Mouse (Mus musculus) heart, embryonic 11.5 days (tissue): ENCODE results near the gene Rimklb. TPM values are rescaled to one million over a fixed set of nuclear protein-coding genes. Genes with fewer than 3 reads are reported as not detected.

Experiments used
- ATAC-seq: fragments of 200-750 bp; cut with Nextera tagmentation; replicated peaks from 2 replicates; pipeline ENCODE4 v1.8.0; 2017; ENCODE audit warnings: moderate library complexity; ENCODE audit not compliant: insufficient number of reproducible peaks, low FRiP score, low TSS enrichment
- H3K27ac ChIP-seq: fragments of 300-500 bp; sonication (generic); 2 replicates; pipeline ENCODE4 v1.5.1; 2014; ENCODE audit warnings: mild to moderate bottlenecking, low read depth, low read length
- H3K27me3 ChIP-seq: fragments of 300-500 bp; sonication (generic); 2 replicates; pipeline ENCODE4 v1.6.1; 2014; ENCODE audit warnings: mild to moderate bottlenecking, low read length, mixed read lengths; ENCODE audit not compliant: control insufficient read depth, insufficient read depth
- H3K36me3 ChIP-seq: fragments of 300-500 bp; sonication (generic); 2 replicates; pipeline ENCODE4 v1.6.1; 2014; ENCODE audit warnings: mild to moderate bottlenecking, low read length, moderate library complexity, mixed read lengths; ENCODE audit not compliant: control insufficient read depth, insufficient read depth
- H3K4me1 ChIP-seq: fragments of 300-500 bp; sonication (generic); 2 replicates; pipeline ENCODE4 v1.6.1; 2014; ENCODE audit warnings: low read length; ENCODE audit not compliant: control insufficient read depth, insufficient read depth
- H3K4me2 ChIP-seq: fragments of 300-500 bp; sonication (generic); 2 replicates; pipeline ENCODE4 v1.6.1; 2014; ENCODE audit warnings: mild to moderate bottlenecking, moderate library complexity
- H3K4me3 ChIP-seq: fragments of 300-500 bp; sonication (generic); 2 replicates; pipeline ENCODE4 v1.5.1; 2014; ENCODE audit warnings: low read depth, low read length
- H3K9ac ChIP-seq: fragments of 300-500 bp; sonication (generic); 2 replicates; pipeline ENCODE4 v1.6.1; 2014; ENCODE audit warnings: mild to moderate bottlenecking, low read depth, low read length, moderate library complexity
- H3K9me3 ChIP-seq: fragments of 300-500 bp; sonication (generic); replicated peaks from 2 replicates; pipeline ENCODE4 v1.6.1; 2016; ENCODE audit warnings: low read length; ENCODE audit not compliant: control insufficient read depth
- WGBS: fragments of 180-500 bp; shearing (Covaris S2); extraction: QIAGEN DNeasy Blood & Tissue Kit; methylation state at CpG from one replicate; pipeline ENCODE4 v1.1.7; 2014; ENCODE audit not compliant: insufficient replicate concordance; 5-methylcytosine and 5-hydroxymethylcytosine counted together
- polyA plus RNA-seq: library from polyadenylated mRNA; unstranded; fragments of >200 nt; fragmentation: Nextera tagmentation; extraction: Ambion mirVana; gene quantifications from 2 replicates; pipeline ENCODE4 v1.2.1, GENCODE M21; 2014

Gene Rimklb
- polyA plus RNA-seq, 1 experiment from 2014 or later: 8.7 TPM

DNA sequence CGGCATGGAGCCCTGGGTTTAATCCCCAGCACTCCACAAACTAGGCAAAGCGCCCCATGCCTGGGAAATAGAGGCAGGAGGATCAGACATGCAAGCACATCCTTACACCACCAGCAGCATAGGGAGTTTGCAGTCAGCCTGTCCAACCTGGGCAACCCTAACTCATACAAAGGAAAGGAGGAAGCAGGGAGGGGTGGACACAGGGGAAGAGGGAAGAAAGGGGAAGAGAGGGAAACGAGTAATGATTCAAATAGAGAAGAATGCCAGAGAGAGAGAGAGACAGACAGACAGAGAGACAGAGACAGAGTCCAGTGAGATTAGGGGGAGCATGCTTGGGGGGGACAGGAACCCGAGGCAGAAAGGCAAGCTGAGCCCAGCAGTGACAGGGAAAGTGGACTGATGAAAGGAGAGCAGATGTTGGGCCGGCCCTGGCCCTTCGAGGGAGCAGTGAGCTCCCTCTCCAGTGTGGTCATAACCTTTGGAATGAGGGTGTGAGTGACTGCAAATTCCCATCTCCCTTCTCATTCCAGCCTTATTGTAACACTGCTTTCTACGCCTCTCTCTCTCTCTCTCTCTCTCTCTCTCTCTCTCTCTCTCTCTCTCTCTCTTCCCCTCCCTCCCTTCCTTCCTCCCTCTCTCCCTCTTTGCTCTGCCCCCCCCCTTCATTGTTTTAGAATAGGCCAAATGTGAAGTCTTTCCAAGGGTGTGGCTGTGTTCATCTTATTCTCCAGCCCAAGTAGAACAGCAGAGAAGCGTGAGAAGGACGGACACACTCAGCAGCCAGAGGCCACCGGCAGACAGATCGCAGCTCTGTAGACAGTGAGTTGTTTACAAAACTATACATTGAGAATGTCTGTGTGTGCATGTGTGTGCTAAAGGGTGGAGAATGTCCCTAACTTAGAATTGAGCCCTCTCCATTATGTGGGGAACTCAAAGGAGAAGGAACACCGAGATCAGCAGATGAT, 14.6 kb upstream of the Rimklb start:
- H3K9me3 ChIP-seq: no peaks in the 10 kb centered on the region
- H3K4me2 ChIP-seq: no peak overlapping the region
- no peaks in the 10 kb centered on the region; the same call in 1 of the 2 replicates for H3K4me1 ChIP-seq
- 46% methylated on average over 12 of the region's 12 CpGs for WGBS
- no peak overlapping the region for H3K27ac ChIP-seq
- no peak for ATAC-seq
- no peak overlapping the region for H3K9ac ChIP-seq
- H3K36me3 ChIP-seq: no peaks in the 10 kb centered on the region
- H3K4me3 ChIP-seq: no peak overlapping the region
- H3K27me3 ChIP-seq: no peaks in the 10 kb centered on the region

- 63% methylated on average over 8 of the region's 8 CpGs for WGBS
- Histone ChIP-seq H3K9ac (no peak overlapping the region), H3K36me3 (no peaks in the 10 kb centered on the region), H3K9me3 (no peaks in the 10 kb centered on the region), H3K4me1 (no peaks in the 10 kb centered on the region; the same call in 1 of the 2 replicates), H3K27me3 (no peaks in the 10 kb centered on the region), H3K27ac (no peak overlapping the region), H3K4me3 (no peak overlapping the region), H3K4me2 (no peak overlapping the region)
- ATAC-seq: peak; percentile 46; the same call in 1 of the 2 replicates
Observed at GRCm38 (mm10) chr6:122508494-122508893, 9.9 kb upstream of the Rimklb start.

- Histone ChIP-seq H3K9ac (no peak within 1 kb of the TSS), H3K4me3 (no peak within 1 kb of the TSS), H3K27ac (no peak within 1 kb of the TSS), H3K4me1 (no peaks in the 10 kb centered on the region), H3K9me3 (no peaks in the 10 kb centered on the region), H3K4me2 (no peak within 1 kb of the TSS), H3K27me3 (no peaks in the 10 kb centered on the region), H3K36me3 (no peaks in the 10 kb centered on the region)
- no peak for ATAC-seq
- 77% methylated on average over 3 of the region's 3 CpGs for WGBS
Observed at GRCm38 (mm10) chr6:122505545-122505944, 7.0 kb upstream of the Rimklb start, which contains the start of gene Mfap5. TSS of gene Mfap5 (plus strand) at chr6:122505845.

GRCm38 (mm10) chr6:122505041-122505440, 6.5 kb upstream of the Rimklb start:
- Histone ChIP-seq H3K9me3 (no peaks in the 10 kb centered on the region), H3K36me3 (no peaks in the 10 kb centered on the region), H3K4me1 (no peaks in the 10 kb centered on the region), H3K9ac (no peak overlapping the region), H3K27ac (no peak overlapping the region), H3K4me2 (no peak overlapping the region), H3K4me3 (no peak overlapping the region), H3K27me3 (no peaks in the 10 kb centered on the region)
- WGBS: 75% methylated on average over 4 of the region's 4 CpGs
- ATAC-seq: no peak

- H3K9ac ChIP-seq: no peak overlapping the region
- peaks cover 19% of the 10 kb centered on the region for H3K4me1 ChIP-seq
- H3K36me3 ChIP-seq: no peaks in the 10 kb centered on the region
- no peaks in the 10 kb centered on the region for H3K9me3 ChIP-seq
- no peaks in the 10 kb centered on the region for H3K27me3 ChIP-seq
- no peak overlapping the region for H3K4me2 ChIP-seq
- peak overlapping the region; percentile 78; the same call in 1 of the 2 replicates for H3K27ac ChIP-seq
- no peak overlapping the region for H3K4me3 ChIP-seq
- ATAC-seq: no peak
- WGBS: 27% methylated on average over 5 of the region's 5 CpGs
Observed at GRCm38 (mm10) chr6:122496501-122496900, 2.1 kb downstream of the Rimklb start.

DNA sequence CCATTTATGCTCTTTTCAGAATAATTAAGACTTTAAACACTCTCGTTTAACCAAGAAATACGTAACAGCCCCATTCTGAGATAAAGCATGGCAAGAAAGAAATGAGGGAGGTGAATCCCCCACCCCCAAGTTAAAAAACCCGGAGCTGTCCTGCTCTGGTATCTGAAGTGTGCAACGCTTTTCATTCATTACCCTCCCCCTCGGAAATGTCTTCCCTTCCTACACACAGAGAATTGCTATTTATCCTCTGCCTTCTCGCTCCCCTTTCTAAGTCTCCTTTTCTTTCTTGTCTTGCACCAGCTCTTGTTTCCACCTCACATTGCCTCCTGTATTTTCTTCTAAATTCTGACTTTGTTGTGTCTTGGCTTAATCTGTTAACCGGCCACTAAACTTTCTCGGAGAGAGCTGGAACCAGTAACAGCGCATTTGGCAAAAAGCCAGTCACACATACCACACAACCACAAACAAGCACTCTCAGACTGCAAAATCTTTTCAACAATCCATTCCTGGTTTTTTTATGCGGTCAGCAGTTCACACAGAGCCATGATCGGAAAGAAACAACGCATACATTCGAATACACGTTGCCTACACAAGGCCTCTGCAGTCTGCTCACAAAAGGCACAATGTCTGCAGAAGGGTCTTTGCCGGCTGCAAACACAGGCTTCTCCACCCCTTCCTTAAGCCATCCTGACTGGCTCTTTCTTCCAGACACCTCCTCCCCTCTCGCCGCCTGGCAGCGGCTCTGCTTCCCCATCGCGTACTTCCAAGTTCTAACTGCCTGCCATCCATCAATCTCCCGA, 3.3 kb downstream of the Rimklb start:
- Histone ChIP-seq H3K4me1 (peaks cover 19% of the 10 kb centered on the region), H3K36me3 (no peaks in the 10 kb centered on the region), H3K4me3 (peak overlapping the region; percentile 30), H3K4me2 (peak overlapping the region; percentile 61), H3K27me3 (no peaks in the 10 kb centered on the region), H3K27ac (peak overlapping the region; percentile 78), H3K9ac (peak overlapping the region; percentile 60), H3K9me3 (no peaks in the 10 kb centered on the region)
- WGBS: 8% methylated on average over 21 of the region's 21 CpGs
- ATAC-seq: no peak

DNA sequence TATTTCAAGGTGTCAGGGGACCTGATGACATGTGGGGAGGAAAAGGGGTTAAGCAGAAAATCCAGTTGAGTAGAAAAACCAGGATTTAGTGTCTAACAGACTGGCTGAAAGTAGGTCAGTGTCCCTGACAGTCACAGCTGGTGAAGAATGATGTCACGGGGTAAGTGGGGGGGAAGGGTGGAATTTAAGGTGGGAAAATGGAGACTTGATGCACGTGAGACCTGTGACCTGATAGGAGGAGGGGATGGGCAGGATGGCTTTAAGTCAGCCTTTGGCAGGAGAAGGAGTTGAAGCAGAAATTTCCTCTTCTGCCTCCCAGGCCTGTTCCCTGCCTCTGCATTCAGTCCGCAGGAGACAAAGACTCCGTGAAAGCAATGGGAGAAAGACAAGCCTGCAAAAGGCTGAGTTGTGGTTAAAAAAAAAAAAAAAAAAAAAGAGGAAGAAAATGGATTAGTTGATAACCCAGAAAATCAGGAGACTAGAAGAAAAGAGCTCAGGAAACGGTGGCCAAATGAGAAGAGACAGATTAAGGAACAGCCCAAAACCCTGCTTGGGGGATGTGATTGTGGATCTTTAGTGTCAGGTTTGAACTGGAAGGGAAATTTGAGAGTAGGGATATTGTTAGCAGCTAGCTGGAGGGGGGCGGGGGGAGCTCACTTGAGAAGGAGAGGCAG, 4.6 kb downstream of the Rimklb start:
- no peak overlapping the region for H3K4me3 ChIP-seq
- no peak for ATAC-seq
- H3K4me2 ChIP-seq: no peak overlapping the region
- WGBS: 36% methylated on average over 6 of the region's 6 CpGs
- no peaks in the 10 kb centered on the region for H3K36me3 ChIP-seq
- no peaks in the 10 kb centered on the region for H3K27me3 ChIP-seq
- H3K9me3 ChIP-seq: no peaks in the 10 kb centered on the region
- peaks cover 19% of the 10 kb centered on the region for H3K4me1 ChIP-seq
- no peak overlapping the region for H3K9ac ChIP-seq
- H3K27ac ChIP-seq: no peak overlapping the region

GRCm38 (mm10) chr6:122492479-122492878, 6.1 kb downstream of the Rimklb start:
- H3K27me3 ChIP-seq: peaks cover 3% of the 10 kb centered on the region; the same call in 1 of the 2 replicates
- peaks cover 19% of the 10 kb centered on the region for H3K4me1 ChIP-seq
- no peak overlapping the region for H3K27ac ChIP-seq
- WGBS: 31% methylated on average over 6 of the region's 6 CpGs
- no peak overlapping the region for H3K4me3 ChIP-seq
- H3K9me3 ChIP-seq: no peaks in the 10 kb centered on the region
- H3K36me3 ChIP-seq: no peaks in the 10 kb centered on the region
- H3K9ac ChIP-seq: no peak overlapping the region
- no peak overlapping the region for H3K4me2 ChIP-seq
- ATAC-seq: no peak
